In genomic region chr19:7556641-7557040, GRCm38 (mm10) we compare ENCODE assay signal across 29 mouse cellular contexts. TPM values are rescaled to one million over a fixed set of nuclear protein-coding genes. Genes with fewer than 3 reads are reported as not detected.
DNase-seq lines count a peak whose midpoint lies in the region; ATAC-seq and TF ChIP-seq lines count a peak whose summit lies in the region.
"Had no signal": no experiment of that assay in that cellular context is flagged by ENCODE, and none has a peak within 500 bp of the region (broad histone marks: within the 10 kb centered on the region; RNA-seq: fewer than 3 reads in every experiment).

No protein-coding gene starts in this region.

- no peak for TF ChIP-seq CTCF in heart, adult 2 months (IDR thresholded peaks at IDR 0.05)
- no peak for TF ChIP-seq CTCF in lung, postnatal 0 days (IDR thresholded peaks at IDR 0.05)

- no peak for ATAC-seq in liver, embryonic 12.5 days
- no peak for ATAC-seq in liver, embryonic 11.5 days (replicated peaks; ENCODE audit: low FRiP score)
- no peak for ATAC-seq in megakaryocyte, adult 5-6 weeks (ENCODE audit: poor library complexity, severe bottlenecking)
- ATAC-seq in lung, postnatal 0 days, result no peak

- peaks cover 2% of the 10 kb centered on the region for H3K4me1 ChIP-seq in heart, adult 2 months (ENCODE audit: control insufficient read depth, insufficient read depth, low read length)
- H3K4me1 ChIP-seq in heart, embryonic 10.5 days, result peaks cover 32% of the 10 kb centered on the region
- peaks cover 74% of the 10 kb centered on the region for H3K4me1 ChIP-seq in liver, embryonic 12.5 days
- peaks cover 15% of the 10 kb centered on the region for H3K4me1 ChIP-seq in liver, embryonic 11.5 days (replicated peaks; ENCODE audit: control insufficient read depth, insufficient read depth, low read length)
- peaks cover 71% of the 10 kb centered on the region for H3K4me1 ChIP-seq in megakaryocyte, embryonic 14.5 days
- H3K4me1 ChIP-seq in lung, postnatal 0 days (ENCODE audit: insufficient read depth, low read depth, low read length), result peaks cover 3% of the 10 kb centered on the region; the same call in 1 of the 2 replicates

- H3K27ac ChIP-seq in heart, adult 2 months, result peak overlapping the region; percentile 93; the same call in 1 of the 2 replicates
- H3K27ac ChIP-seq in heart, embryonic 10.5 days, result no peak overlapping the region
- H3K27ac ChIP-seq in liver, embryonic 12.5 days, result peak overlapping the region; percentile 78; the same call in 1 of the 2 replicates
- H3K27ac ChIP-seq in liver, embryonic 11.5 days (ENCODE audit: low read depth, low read length), result no peak overlapping the region
- no peak overlapping the region for H3K27ac ChIP-seq in lung, postnatal 0 days (ENCODE audit: low read length)
- H3K27ac ChIP-seq: embryonic facial prominence, embryonic 12.5 days; embryonic facial prominence, embryonic 15.5 days; hindbrain, embryonic 14.5 days; hindbrain, postnatal 0 days had no signal

- H3K9ac ChIP-seq in heart, adult 2 months (ENCODE audit: low read depth, low read length), result no peak overlapping the region
- H3K9ac ChIP-seq in liver, embryonic 12.5 days, result no peak overlapping the region
- H3K9ac ChIP-seq in liver, embryonic 11.5 days (ENCODE audit: low read depth, low read length), result no peak overlapping the region
- no peak overlapping the region for H3K9ac ChIP-seq in lung, postnatal 0 days (replicated peaks; ENCODE audit: low read depth)
- H3K9ac ChIP-seq: embryonic facial prominence, embryonic 15.5 days; forebrain, postnatal 0 days had no signal

- no peak overlapping the region for H3K4me3 ChIP-seq in heart, adult 2 months
- no peak overlapping the region for H3K4me3 ChIP-seq in heart, embryonic 10.5 days
- no peak overlapping the region for H3K4me3 ChIP-seq in liver, embryonic 12.5 days
- no peak overlapping the region for H3K4me3 ChIP-seq in liver, embryonic 11.5 days (ENCODE audit: low read depth, low read length)
- H3K4me3 ChIP-seq in megakaryocyte, embryonic 14.5 days (replicated peaks), result peak overlapping the region; percentile 98
- H3K4me3 ChIP-seq in lung, postnatal 0 days (ENCODE audit: low read depth, low read length), result no peak overlapping the region

- DNase-seq in heart, adult 2 months, result no peak
- no peak for DNase-seq in heart, embryonic 10.5 days (ENCODE audit: low spot score)
- no peak for DNase-seq in liver, embryonic 11.5 days (ENCODE audit: low spot score)
- DNase-seq in lung, postnatal 0 days (ENCODE audit: low spot score), result no peak

- no peak for TF ChIP-seq EP300 in heart, adult 2 months (IDR thresholded peaks at IDR 0.05; ENCODE audit: insufficient read depth, low read depth, low read length)
- TF ChIP-seq EP300 in lung, postnatal 0 days (IDR thresholded peaks at IDR 0.05), result no peak

- peaks cover 4% of the 10 kb centered on the region; the same call in 1 of the 2 replicates for H3K36me3 ChIP-seq in heart, adult 2 months (ENCODE audit: control insufficient read depth, insufficient read depth, low read length)
- H3K36me3 ChIP-seq in heart, embryonic 10.5 days, result peaks cover 4% of the 10 kb centered on the region; the same call in 1 of the 2 replicates
- H3K36me3 ChIP-seq in liver, embryonic 12.5 days, result peaks cover 8% of the 10 kb centered on the region
- H3K36me3 ChIP-seq in liver, embryonic 11.5 days (ENCODE audit: control insufficient read depth, insufficient read depth, low read length), result no peaks in the 10 kb centered on the region
- peaks cover 25% of the 10 kb centered on the region for H3K36me3 ChIP-seq in megakaryocyte, embryonic 14.5 days (replicated peaks; ENCODE audit: low read length)
- H3K36me3 ChIP-seq in lung, postnatal 0 days (ENCODE audit: insufficient read depth, low read length), result no peaks in the 10 kb centered on the region
- H3K36me3 ChIP-seq: embryonic facial prominence, embryonic 12.5 days; embryonic facial prominence, embryonic 15.5 days had no signal

- no peaks in the 10 kb centered on the region for H3K9me3 ChIP-seq in heart, embryonic 10.5 days
- no peaks in the 10 kb centered on the region for H3K9me3 ChIP-seq in liver, embryonic 12.5 days (replicated peaks)
- no peaks in the 10 kb centered on the region for H3K9me3 ChIP-seq in liver, embryonic 11.5 days (ENCODE audit: control insufficient read depth, low read length)
- H3K9me3 ChIP-seq in megakaryocyte, embryonic 14.5 days, result no peaks in the 10 kb centered on the region
- H3K9me3 ChIP-seq in lung, postnatal 0 days (ENCODE audit: low read length), result no peaks in the 10 kb centered on the region
- H3K9me3 ChIP-seq: embryonic facial prominence, embryonic 12.5 days; embryonic facial prominence, embryonic 15.5 days had no signal

- H3K4me2 ChIP-seq in liver, embryonic 12.5 days, result peak overlapping the region; percentile 85
- H3K4me2 ChIP-seq in liver, embryonic 11.5 days, result no peak overlapping the region
- no peak overlapping the region for H3K4me2 ChIP-seq in lung, postnatal 0 days (replicated peaks; ENCODE audit: low read depth, low read length)

- intact Hi-C loops in heart, adult 2 months (cut with DNase I), result loop anchor here (1.0 to 2.0 kb wide), 2 partner anchors 27 to 38 kb away; no protein-coding TSS in a partner anchor

- WGBS in heart, adult 2 months, result 97% methylated on average over 1 of the region's 1 CpGs
- WGBS in heart, embryonic 10.5 days, result 87% methylated on average over 1 of the region's 1 CpGs
- 87% methylated on average over 1 of the region's 1 CpGs for WGBS in liver, embryonic 12.5 days (ENCODE audit: insufficient replicate concordance)
- WGBS in liver, embryonic 11.5 days, result 88% methylated on average over 1 of the region's 1 CpGs
- 92% methylated on average over 1 of the region's 1 CpGs for WGBS in lung, postnatal 0 days

- TF ChIP-seq POLR2A in heart, adult 2 months (IDR thresholded peaks at IDR 0.05; ENCODE audit: insufficient read depth, low read depth, low read length), result no peak

- H3K27me3 ChIP-seq in heart, adult 2 months (ENCODE audit: control insufficient read depth, insufficient read depth, low read length), result no peaks in the 10 kb centered on the region
- no peaks in the 10 kb centered on the region for H3K27me3 ChIP-seq in heart, embryonic 10.5 days (ENCODE audit: insufficient read depth, poor library complexity, severe bottlenecking)
- H3K27me3 ChIP-seq in liver, embryonic 12.5 days (replicated peaks), result no peaks in the 10 kb centered on the region
- no peaks in the 10 kb centered on the region for H3K27me3 ChIP-seq in liver, embryonic 11.5 days (replicated peaks; ENCODE audit: control insufficient read depth, insufficient read depth, low read length)
- no peaks in the 10 kb centered on the region for H3K27me3 ChIP-seq in megakaryocyte, embryonic 14.5 days (replicated peaks)
- no peaks in the 10 kb centered on the region for H3K27me3 ChIP-seq in lung, postnatal 0 days (replicated peaks; ENCODE audit: insufficient read depth, low read length)
- H3K27me3 ChIP-seq: embryonic facial prominence, embryonic 12.5 days; embryonic facial prominence, embryonic 15.5 days had no signal

- H3K79me2 ChIP-seq in heart, adult 2 months (replicated peaks; ENCODE audit: control insufficient read depth, insufficient read depth, low read length), result no peaks in the 10 kb centered on the region

RNA-seq across cellular contexts. Expression of gene Pla2g16, which starts 0.6 kb away (rescaled TPM):
- total RNA-seq in heart, adult 2 months (2021), result 100 to 1,000 TPM; 104 to 134 TPM
- polyA plus RNA-seq in heart, adult 2 months (2012; rRNA removed), result 75.6 and 108 TPM in 2 replicates
- polyA plus RNA-seq in heart, embryonic 10.5 days (2016; fragmentation: Nextera tagmentation; extraction: Ambion mirVana), result 15.9 and 30.8 TPM in 2 replicates
- 22.0 and 23.6 TPM in 2 replicates for polyA plus RNA-seq in liver, embryonic 12.5 days (2016; fragmentation: Nextera tagmentation; extraction: Ambion mirVana)
- 16.0 TPM in 2 replicates for polyA plus RNA-seq in liver, embryonic 11.5 days (2014; fragmentation: Nextera tagmentation; extraction: Ambion mirVana)
- 2.8 and 11.1 TPM in 2 replicates for polyA plus RNA-seq in megakaryocyte, embryonic 14.5 days (2012; ENCODE audit: insufficient read depth, low replicate concordance)
- 4.7 and 4.9 TPM in 2 replicates for total RNA-seq in megakaryocyte, adult 5-6 weeks (2015)
- total RNA-seq in megakaryocyte, adult 5-6 weeks (2017), result 4.8 and 5.1 TPM in 2 replicates
- 17.9 and 19.1 TPM in 2 replicates for polyA plus RNA-seq in lung, postnatal 0 days (2015; fragmentation: Nextera tagmentation; extraction: Ambion mirVana)

RNA-seq across cellular contexts. Expression of gene Lgals12, which starts 50.4 kb away (rescaled TPM):
- total RNA-seq in heart, adult 2 months (2021), result 1 to 10 TPM in 1 of 2 experiments, under 1 TPM in 1; 0.34 to 1.2 TPM
- polyA plus RNA-seq in heart, adult 2 months (2012; rRNA removed), result 1.3 and 4.0 TPM in 2 replicates
- polyA plus RNA-seq in heart, embryonic 10.5 days (2016; fragmentation: Nextera tagmentation; extraction: Ambion mirVana), result 0.06 TPM in 1 of 2 replicates, not detected in the other
- polyA plus RNA-seq in liver, embryonic 12.5 days (2016; fragmentation: Nextera tagmentation; extraction: Ambion mirVana), result not detected in 2 replicates
- polyA plus RNA-seq in liver, embryonic 11.5 days (2014; fragmentation: Nextera tagmentation; extraction: Ambion mirVana), result not detected in 2 replicates
- polyA plus RNA-seq in megakaryocyte, embryonic 14.5 days (2012; ENCODE audit: insufficient read depth, low replicate concordance), result not detected in 2 replicates
- not detected in 2 replicates for total RNA-seq in megakaryocyte, adult 5-6 weeks (2015)
- total RNA-seq in megakaryocyte, adult 5-6 weeks (2017), result not detected in 2 replicates
- polyA plus RNA-seq in lung, postnatal 0 days (2015; fragmentation: Nextera tagmentation; extraction: Ambion mirVana), result 0.36 and 0.54 TPM in 2 replicates
- total RNA-seq: common myeloid progenitor, adult 5-6 weeks; granulocyte monocyte progenitor cell, adult 5-6 weeks; MEL had no signal
- polyA plus RNA-seq: C2C12; CD4-positive, CD25-positive, alpha-beta regulatory T cell, adult 4 months; heart, embryonic 11.5 days; inflammation-experienced regulatory T-cells, adult 6 months had no signal

RNA-seq across cellular contexts. Expression of gene Hrasls5, which starts 55.7 kb away (rescaled TPM):
- not detected for total RNA-seq in heart, adult 2 months (2021)
- polyA plus RNA-seq in heart, adult 2 months (2012; rRNA removed), result 0.82 and 0.94 TPM in 2 replicates
- not detected in 2 replicates for polyA plus RNA-seq in heart, embryonic 10.5 days (2016; fragmentation: Nextera tagmentation; extraction: Ambion mirVana)
- not detected in 2 replicates for polyA plus RNA-seq in liver, embryonic 12.5 days (2016; fragmentation: Nextera tagmentation; extraction: Ambion mirVana)
- polyA plus RNA-seq in liver, embryonic 11.5 days (2014; fragmentation: Nextera tagmentation; extraction: Ambion mirVana), result not detected in 2 replicates
- 0.26 TPM in 1 of 2 replicates, not detected in the other for polyA plus RNA-seq in megakaryocyte, embryonic 14.5 days (2012; ENCODE audit: insufficient read depth, low replicate concordance)
- total RNA-seq in megakaryocyte, adult 5-6 weeks (2015), result not detected in 2 replicates
- total RNA-seq in megakaryocyte, adult 5-6 weeks (2017), result not detected in 2 replicates
- 0.18 TPM in 1 of 2 replicates, not detected in the other for polyA plus RNA-seq in lung, postnatal 0 days (2015; fragmentation: Nextera tagmentation; extraction: Ambion mirVana)
- total RNA-seq: adrenal gland, postnatal 4 days; common myeloid progenitor, adult 5-6 weeks; forebrain, postnatal 0 days; gastrocnemius, adult 8-10 months; gastrocnemius, postnatal 36 days; granulocyte monocyte progenitor cell, adult 5-6 weeks; heart, postnatal 14 days; heart, postnatal 4 days; hindbrain, postnatal 0 days; MEL had no signal
- polyA plus RNA-seq: adrenal gland, adult 2 months; C2C12; CD4-positive, CD25-positive, alpha-beta regulatory T cell, adult 4 months; embryonic facial prominence, embryonic 12.5 days; forebrain, embryonic 11.5 days; forebrain, embryonic 14.5 days; heart, embryonic 11.5 days; heart, embryonic 16.5 days; hindbrain, embryonic 11.5 days; hindbrain, embryonic 14.5 days; inflammation-experienced regulatory T-cells, adult 6 months had no signal

Comparison
In these comparisons a context has a peak if more than half of its experiments do, and no peak if none do; other contexts are left out.
1. H3K27ac ChIP-seq: peak in heart, adult 2 months (single experiment) and liver, embryonic 12.5 days (single experiment); none in heart, embryonic 10.5 days (single experiment), liver, embryonic 11.5 days (single experiment) and lung, postnatal 0 days (single experiment).